Mouse (Mus musculus) gastrocnemius, postnatal 14 days (tissue): ENCODE data around the gene Cyfip2. TPM values are rescaled to one million over a fixed set of nuclear protein-coding genes. Genes with fewer than 3 reads are reported as not detected.

Experiments
- DNase-seq: peaks from one replicate; pipeline ENCODE4 v3.0.0; 2021; ENCODE audit warnings: mixed read lengths
- intact Hi-C: fragments of 180-260 bp; cut with DNase I; formaldehyde crosslinking; loops from one replicate; pipeline ENCODE4 v1.15.1; 2025; ENCODE audit warnings: low total_unique reads
- total RNA-seq, 2 experiments: library from RNA; stranded (reverse); gene quantifications; 2 replicates each; pipeline ENCODE4 v1.2.3; 2021

Cyfip2 gene
- total RNA-seq, 2 experiments from 2014 or later = 0.49 to 0.70 TPM

DNA sequence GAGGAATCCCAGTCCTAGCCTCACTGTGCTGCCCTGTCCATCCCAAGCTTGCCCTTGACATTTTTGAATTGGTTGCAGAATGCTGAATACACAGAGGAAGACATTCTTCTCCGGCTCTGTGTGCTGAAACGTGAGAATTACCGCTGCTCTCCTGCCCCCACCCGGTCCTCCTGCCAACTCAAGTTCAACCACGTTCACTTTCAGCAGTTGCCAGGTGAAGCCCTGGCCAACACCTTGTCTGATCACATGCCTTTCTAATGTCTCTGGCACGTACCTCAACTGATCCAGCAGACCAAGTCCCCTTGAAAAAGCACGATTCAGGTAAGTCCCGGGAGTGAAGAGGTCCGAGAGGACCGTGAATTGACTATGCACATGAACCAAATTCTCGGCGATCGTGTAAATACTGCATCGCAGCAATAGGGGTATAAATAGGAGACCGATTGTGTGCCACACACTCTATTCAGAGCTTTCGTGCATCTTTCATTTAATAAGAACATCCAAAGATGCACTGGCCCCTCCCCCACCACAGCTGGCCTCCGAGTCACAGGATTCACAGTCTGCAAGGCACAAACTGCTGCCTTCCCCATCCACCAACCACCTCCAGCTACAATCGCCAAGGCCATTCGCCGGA is 3.4 kb downstream of the Cyfip2 start:
- no peak for DNase-seq
- intact Hi-C loops = no loop called here

DNA sequence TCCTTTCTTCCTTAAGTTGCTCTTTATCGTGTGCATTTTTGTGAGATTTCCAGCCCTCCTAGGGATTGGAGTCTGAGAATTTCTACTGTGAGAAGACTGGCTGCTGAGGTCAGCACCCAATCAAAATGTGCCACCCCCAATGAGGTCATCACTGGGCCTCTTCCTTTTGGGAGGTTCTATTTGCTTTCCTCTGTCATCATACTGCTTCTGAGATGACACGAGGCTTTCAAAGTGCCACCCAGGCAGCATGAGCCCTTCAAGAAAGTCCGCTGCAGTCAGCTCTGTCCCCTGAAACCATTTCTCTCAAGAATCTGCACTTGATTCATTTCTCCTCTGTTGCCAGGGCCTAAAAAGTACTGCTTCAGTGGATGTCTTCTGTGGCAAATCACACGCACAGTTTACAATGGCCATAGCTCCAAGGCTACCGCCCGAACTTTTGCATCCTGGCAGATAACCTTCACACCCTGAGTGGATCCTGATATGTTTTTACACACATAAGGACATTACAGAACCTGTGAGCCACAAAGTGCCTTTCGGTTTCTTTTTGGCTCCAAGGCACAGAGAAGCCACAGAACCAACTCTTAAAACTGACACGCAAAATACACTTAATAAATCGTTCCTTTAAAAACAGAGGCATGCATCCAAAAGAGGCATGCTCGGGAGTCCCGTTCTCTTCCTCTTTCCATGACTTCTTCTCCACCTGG is 4.2 kb downstream of the Cyfip2 start:
- DNase-seq = no peak
- intact Hi-C loops = no loop called here

DNA sequence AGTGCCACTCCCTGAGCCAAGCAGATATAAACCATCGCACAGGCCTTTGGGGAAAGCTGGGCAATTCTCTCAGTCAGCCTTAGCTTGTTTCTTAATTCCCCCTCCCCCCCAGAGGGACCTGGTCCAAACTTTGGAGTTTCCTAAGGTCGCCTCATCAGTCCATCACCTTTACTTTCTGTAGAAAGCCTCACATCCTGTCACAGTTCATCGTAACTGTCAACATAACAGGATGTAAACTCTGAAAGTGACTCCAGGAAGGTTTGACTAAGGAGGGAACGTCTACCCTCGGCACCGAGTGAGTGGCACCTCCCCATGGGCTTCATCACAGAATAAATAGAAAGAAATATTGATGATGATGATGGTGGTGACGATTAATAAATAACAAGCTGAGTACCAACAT is 4.9 kb downstream of the Cyfip2 start:
- intact Hi-C loops = no loop called here
- no peak for DNase-seq

DNA sequence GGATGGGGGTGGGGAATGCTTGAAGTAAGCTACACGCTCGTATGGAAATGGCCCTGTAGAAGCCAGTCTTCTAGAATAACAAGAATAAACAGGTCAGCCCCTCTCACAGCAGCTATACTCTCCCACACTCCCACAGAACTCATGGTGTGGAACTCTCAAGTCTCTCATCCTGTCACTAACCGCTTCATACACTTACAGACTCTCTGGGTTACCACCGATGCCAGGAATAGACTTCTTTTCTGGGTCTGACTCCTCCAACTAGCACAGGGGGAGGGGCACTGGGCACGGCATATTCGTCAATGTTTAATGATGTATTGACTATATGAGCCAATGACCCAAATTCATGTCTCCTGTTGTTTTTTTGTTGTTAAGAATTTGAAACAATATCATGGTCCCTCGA is 5.9 kb downstream of the Cyfip2 start:
- intact Hi-C loops = no loop called here
- no peak for DNase-seq

DNA sequence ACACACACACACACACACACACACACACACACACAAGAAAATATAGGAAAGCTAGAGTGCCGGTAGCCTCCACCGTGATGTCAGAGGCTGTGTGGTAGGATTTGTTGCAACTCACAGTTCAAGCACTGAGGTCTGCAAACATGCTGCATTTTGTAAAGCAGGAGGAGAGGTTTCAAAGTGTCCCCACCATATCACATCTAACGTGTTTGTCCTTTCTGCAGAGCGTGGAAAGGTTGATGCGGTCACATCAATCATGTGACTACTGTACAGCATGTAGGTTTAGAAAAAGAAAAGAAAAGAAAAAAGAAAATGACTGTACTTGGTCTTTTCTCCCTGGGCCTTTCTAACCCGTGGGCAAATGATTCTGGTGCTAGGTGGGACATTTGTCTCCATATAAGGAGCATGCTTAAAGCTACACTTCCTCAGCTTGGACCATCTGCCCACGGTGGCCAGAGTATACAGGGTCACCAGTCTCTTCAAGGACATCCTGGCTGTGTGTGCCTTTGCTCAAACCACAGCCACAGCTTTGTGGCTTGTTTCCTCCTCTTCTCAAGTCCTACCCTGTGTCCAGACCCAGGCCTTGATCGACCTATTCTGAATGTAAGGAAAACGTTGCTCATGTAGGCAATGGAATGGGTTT is 6.7 kb downstream of the Cyfip2 start:
- DNase-seq = no peak
- intact Hi-C loops = no loop called here

DNA sequence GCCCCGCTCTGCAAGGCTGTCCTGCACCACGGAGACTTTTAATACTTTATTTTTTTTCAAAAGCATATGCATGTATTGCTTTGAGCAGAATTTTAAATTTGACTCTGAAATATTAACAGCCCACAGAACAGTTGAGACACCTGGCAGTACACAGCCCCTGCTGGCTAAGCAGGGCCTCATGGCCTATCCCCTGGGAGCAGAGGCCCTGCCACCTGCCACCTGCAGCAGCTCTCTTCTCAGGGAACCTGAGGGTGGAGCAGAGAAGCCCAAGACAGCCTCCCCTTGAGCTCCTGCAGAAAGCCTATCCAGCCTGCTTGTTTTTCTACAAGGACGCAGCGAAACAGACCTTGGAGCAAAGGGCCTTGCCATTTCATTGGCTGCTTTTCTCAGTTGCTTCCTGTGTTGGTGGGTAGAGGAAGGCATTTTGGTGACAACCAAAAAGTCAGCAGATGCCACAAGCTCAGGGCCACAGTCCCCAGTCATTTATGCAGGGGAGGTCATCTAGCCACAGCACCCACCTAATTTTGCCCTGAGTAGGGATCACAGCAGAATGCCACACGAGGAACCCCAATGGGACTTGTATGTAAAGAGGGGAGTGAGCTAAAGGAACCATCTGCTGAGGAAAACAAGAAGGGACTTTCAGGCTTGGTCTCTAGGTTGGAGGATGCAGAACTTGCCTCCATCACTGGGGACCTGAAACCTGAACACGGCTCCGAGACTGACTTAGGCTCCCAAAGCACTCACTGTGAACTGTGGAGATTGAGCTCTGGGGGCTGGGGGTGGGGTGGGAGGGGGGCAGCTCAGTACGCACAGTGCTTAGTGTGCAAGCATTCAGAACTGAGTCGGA is 7.6 kb downstream of the Cyfip2 start:
- no peak for DNase-seq
- intact Hi-C loops = no loop called here

DNA sequence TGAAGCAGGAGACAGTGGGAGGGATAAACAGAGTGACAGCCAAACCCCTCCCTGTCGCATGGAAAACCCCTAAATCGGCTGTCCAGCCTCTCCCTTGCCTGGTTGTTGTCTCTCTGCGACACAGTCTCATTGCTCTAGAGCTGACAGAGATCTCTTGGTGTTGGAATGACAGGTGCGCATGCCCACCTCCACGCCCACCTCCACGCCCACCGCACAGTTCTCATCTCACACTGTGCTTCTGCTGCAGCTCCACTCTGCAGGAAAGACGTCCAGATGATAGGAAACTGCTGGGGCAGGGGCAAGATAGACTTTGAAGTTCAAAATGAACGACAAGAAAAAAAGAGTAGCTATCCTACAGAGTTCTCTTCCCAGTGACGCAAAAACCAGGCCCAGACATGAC is 8.6 kb downstream of the Cyfip2 start:
- intact Hi-C loops = no loop called here
- no peak for DNase-seq

DNA sequence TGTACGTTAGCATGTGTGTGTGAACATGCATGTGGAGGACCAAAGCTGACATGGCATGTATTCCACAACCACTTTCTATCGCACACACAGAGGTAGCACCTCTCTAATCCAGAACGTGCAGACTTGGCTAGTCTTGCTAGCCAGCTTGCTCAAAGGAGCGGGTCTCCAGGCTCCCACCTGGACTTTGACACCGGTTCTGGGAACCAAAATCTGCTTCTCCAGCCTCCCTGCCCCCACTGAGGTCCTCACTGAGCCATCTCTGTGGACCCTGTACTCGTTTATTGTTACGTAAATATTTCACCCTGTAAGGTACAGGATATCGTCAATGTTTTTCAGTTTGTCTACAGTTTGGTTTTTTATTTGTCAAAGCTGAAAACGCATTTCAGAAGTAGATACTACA is 10.2 kb downstream of the Cyfip2 start:
- DNase-seq = no peak
- intact Hi-C loops = no loop called here

DNA sequence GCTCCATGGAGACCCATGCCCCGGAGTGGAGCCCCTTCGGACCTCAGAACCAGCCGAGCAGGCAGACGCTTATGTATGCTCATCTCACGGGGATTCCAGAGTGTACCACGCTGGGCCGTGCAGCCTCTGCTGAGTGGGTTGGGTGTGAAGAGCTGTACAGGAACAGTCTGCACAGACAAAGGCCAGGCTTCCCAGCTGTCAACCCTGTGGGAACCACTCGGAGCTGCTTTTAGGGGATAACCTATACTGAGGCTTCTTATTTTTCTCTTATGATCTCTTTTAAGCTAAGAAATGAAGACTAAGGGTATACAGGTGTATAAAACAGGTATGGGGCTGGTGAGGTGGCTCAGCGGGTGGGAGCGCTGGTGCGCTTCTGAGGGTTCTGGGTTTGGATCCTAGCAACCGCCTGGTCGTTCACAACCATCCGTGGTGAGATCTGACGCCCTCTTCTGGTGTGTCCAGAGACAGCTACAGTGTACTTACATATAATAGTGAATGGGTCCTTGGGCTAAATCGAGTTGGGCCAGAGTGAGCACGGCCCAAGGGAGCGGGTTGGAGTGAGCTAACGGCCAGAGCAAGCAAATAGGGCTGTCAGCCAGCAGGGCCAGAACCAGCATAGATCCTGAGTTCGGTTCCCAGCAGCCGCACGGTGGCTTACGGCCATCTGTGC is 10.9 kb downstream of the Cyfip2 start:
- DNase-seq = no peak
- intact Hi-C loops = no loop called here

DNA sequence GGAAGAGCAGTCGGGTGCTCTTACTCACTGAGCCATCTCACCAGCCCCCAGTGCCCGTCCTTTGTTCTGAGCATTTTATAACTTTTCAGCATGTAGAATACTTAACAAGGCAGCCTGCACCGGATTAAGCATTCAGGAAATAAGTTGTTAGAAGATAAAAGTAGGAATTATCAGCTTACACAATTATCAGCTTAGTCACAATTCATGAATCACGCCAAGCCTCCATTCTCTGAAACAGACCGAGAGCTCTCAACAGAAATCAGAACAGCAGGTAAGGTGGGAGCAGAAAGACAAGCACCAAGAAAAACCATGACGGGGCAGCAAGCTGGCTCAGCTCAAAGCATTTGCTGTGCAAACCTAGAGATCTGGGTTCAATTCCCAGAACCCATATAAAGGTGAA is 12.8 kb downstream of the Cyfip2 start:
- intact Hi-C loops = no loop called here
- DNase-seq = no peak

DNA sequence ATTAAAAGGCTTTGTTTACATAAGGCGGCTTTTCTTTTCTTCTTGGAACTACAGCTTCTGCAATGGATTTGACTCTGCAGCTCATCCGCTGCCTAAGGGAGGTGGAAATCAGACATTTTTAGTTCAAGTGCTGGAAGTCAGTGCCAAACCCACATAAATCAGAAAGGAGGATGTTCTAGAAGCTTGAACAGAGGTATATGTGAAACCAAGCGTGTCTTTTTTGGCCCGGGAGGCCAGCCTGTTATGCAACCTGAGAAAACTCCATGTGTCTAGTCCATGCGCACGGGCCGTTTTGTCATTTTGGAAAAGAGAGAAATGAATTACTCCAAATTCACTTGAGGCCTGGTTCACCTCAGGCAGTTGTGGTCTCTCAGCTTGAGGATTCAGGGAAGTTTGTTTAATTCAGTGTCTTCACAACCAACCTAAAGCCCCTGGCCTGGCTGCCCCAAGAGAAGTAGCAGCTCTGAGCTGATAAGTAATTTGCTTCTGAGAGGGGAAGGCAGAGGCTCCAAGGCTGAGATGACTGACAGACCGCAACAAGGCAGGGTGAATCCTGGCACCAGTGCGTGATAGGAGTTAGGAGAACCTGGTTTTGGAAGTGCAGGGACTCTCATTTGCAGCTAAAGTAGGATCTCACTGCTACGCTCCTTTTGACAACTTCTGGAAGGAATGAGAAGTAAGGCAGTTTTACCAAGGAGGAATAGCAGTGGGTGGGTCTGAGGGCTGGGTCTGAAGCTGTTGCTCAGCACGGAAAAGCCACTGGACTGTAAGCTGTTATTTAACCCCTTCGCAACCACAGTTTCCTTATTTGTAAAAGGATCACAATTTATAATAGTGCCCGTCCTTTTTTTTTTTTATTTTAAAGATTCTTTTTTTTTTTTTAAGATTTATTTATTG is 13.5 kb downstream of the Cyfip2 start:
- no peak for DNase-seq
- intact Hi-C loops = no loop called here

DNA sequence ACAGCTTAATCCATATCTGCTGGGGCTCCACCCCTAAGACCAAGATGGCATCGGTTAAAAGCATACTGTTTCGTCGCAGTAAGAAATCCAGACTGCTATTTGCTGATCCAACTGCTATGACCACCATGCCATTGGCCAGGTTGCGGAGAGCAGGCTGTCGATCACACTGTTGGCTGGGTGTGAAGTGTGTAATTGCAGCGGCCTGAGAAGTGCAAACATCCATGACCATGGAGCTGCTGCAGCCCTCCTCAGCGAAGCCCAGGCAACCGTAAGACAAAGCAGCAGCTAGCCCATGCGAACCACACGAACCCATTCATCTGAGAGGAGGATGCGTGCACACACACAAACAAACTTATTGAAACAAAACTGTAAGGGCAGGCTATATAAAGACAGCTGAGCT is 18.3 kb downstream of the Cyfip2 start:
- DNase-seq = no peak
- intact Hi-C loops = no loop called here

DNA sequence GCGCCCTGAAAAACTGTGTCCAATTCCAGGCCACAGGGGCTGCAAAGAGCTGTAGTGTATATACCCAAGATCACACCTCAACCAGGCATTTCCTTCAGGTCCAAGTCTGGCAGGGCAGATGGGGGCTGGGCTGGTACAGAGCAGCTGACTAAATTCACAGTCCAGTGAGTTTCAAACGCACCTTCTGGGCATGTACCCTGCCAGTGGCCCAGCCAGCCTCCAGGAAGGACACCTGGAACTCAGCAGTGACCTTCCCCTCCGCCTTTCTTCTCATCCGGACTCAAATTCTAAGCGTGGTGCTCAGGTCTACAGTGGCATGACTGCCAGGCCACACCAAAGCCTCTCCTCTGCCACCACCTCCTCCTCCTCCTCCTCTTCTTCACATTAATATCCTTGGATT is 19.2 kb downstream of the Cyfip2 start:
- DNase-seq = no peak
- intact Hi-C loops = no loop called here

DNA sequence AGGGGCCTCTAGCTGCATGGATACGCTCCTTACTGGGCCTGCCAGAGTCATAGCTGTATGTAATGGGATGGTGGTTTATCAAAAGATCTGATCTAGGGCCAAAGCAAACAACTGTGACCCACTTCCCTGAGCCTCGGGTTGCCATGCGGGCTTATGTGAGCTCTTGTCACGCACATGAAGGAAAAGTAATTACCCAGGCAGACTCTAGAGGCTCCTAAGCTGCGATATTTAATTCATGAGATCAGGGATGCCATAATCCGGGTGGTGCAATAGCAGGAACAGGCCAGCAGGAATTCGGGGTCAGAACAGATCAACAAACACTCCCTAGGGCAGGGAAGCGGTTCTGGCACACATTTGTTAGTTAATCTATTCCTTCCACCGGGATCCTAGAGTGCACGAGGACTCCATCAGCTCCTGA is 21.7 kb downstream of the Cyfip2 start:
- intact Hi-C loops = no loop called here
- DNase-seq = no peak

DNA sequence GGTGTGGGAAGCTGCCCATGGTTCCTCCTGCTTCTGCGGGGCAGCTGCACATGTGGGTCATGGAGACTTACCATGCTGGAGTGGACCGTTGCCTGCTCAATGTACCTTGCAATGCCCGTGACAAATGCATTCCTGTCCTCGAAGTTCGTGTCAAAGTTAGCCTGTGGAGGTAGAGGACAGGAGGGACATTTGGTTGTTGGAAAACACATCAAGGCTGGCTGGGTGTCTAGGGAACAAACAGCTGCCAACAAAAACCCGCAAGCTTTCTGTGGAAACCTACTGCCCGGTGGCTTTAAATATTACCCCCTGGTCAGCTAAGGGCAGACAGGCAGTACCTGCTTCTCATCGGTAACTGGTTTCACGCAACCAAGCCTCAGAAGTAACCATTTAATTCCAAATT is 23.1 kb downstream of the Cyfip2 start:
- no peak for DNase-seq
- intact Hi-C loops = no loop called here

DNA sequence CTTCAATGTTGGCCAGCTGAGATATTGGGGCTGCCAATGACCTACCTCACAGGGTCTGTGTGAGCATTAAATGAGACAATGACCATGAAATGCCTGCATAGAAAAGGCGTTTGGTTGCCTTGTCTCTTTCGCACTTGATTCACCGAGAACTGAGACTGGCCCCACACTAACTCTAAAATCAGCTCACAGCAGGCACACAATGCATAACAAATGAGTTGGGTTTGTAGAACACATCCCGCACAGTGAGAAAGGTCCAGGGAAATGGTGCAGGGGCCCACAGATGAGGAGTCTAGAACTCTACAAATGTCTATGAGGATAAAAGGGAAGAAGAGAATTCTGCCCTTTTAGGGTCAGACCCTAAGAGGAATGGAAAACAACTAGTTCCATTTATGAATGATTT is 23.6 kb downstream of the Cyfip2 start:
- DNase-seq = no peak
- intact Hi-C loops = no loop called here

DNA sequence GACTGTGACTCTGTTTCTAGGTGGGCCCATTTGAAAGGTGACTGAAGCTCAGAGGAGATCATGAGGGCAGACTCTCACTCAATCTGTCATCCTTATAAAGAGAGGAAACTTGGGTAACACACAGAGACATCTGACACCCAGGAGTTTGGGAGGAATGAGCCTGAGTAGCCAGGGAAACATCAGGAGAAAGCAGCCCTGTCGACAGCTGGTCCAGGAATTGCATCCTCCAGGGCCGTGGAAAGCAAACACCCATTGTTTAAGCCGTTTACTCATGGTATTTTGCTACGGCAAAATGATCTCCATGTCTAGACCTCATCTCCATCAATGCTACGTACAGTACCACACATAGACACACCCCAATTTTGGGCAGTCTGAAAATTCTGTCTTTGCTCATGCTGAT is 24.6 kb downstream of the Cyfip2 start:
- DNase-seq = no peak
- intact Hi-C loops = no loop called here

DNA sequence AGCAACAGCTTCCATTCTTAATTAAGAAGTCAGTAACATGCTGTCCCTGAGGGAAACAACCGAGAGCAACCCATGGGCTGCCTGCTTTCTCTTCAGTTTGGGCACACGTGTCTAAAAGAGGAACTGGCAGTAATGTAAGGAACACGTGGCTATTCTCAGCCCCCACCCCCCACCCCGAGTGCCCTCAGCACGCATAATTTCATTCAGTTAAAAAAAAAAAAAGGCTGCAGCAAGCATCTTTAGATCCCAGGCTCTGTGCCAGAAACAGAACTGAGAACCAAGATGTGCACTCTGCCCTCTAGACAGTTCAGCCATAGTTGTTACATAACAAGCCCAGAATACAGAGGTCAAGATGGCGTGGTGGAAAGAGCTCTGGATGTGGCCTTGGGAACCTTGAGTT is 25.9 kb downstream of the Cyfip2 start:
- intact Hi-C loops = no loop called here
- DNase-seq = no peak

DNA sequence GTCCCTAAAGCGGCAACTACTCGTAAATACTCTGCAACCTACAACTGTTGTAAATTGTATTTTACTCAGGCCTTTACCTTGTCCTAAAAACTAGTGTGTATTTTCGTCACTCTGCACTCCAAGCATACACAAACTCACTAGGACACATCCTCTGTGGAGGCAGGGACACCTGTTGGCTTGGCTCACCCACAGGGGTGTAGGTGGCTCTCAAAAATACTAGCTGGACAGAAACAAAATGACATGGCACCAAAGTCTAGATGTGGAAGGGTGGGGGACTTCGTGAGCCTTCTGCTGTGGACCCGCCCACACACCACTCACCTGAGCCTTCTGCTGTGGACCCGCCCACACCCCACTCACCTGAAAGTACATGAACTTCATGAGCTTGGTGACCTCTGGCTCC is 28.9 kb downstream of the Cyfip2 start:
- intact Hi-C loops = no loop called here
- DNase-seq = no peak
